8 mouse cellular contexts compared by ENCODE assay signal in the genomic region with DNA sequence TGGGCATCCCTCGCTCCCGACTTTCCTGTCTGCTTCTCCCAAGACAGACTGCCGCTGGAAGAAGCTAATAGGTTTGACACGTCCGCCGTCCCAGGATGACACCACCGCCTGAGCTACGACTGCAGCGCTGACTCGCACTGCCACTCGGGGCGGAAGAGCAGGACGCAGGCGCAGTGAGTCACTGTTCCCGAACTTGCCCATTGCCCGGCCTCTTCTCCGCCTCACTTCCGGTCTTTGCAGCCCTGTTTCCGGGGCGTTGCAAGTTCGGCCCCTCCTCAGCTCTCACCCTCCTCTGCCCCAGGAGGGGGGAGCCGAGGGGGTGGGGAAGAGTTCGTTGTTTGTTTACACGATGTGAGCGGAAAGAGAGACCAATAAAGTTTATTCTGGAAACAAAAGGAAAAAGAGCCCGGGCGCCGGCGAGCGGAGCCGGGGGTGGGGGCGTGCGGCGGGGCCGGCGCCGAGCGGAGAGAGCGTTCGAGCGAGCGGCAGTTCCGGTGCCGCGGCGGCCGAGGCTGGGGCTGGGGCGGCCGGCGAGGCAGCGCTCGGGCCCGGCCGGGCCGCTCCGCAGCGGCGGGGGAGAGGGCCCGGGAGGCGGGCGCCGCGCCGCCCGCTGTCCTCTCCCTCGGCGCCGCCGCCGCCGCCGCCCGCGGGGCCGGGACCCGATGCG. TPM values are rescaled to one million over a fixed set of nuclear protein-coding genes. Genes with fewer than 3 reads are reported as not detected.
A peak's percentile ranks its signal among the peaks of the same experiment; 100 is the strongest.
DNase-seq lines count a peak whose midpoint lies in the region; ATAC-seq and TF ChIP-seq lines count a peak whose summit lies in the region.

No protein-coding gene starts in this region.

- no peaks in the 10 kb centered on the region for H3K27me3 ChIP-seq in embryonic facial prominence, embryonic 14.5 days (replicated peaks; ENCODE audit: control insufficient read depth, insufficient read depth, low read length)
- no peaks in the 10 kb centered on the region for H3K27me3 ChIP-seq in heart, adult 2 months (ENCODE audit: control insufficient read depth, insufficient read depth, low read length)
- H3K27me3 ChIP-seq in limb, embryonic 13.5 days, result no peaks in the 10 kb centered on the region
- H3K27me3 ChIP-seq in midbrain, embryonic 16.5 days (ENCODE audit: control insufficient read depth, insufficient read depth, low read depth, low read length), result no peaks in the 10 kb centered on the region

- TF ChIP-seq POLR2A in heart, adult 2 months (IDR thresholded peaks at IDR 0.05; ENCODE audit: insufficient read depth, low read depth, low read length), result peak; percentile 99

- TF ChIP-seq EP300 in heart, adult 2 months (IDR thresholded peaks at IDR 0.05; ENCODE audit: insufficient read depth, low read depth, low read length), result peak; percentile 80

- H3K4me2 ChIP-seq in embryonic facial prominence, embryonic 14.5 days (ENCODE audit: low read depth, low read length), result peak overlapping the region; percentile 87
- peak overlapping the region; percentile 75 for H3K4me2 ChIP-seq in limb, embryonic 13.5 days (replicated peaks)
- H3K4me2 ChIP-seq in midbrain, embryonic 16.5 days (ENCODE audit: low read length), result peak overlapping the region; percentile 65

- peak overlapping the region; percentile 93 for H3K9ac ChIP-seq in embryonic facial prominence, embryonic 14.5 days (ENCODE audit: low read depth, low read length)
- peak overlapping the region; percentile 92 for H3K9ac ChIP-seq in heart, adult 2 months (ENCODE audit: low read depth, low read length)
- peak overlapping the region; percentile 93 for H3K9ac ChIP-seq in limb, embryonic 13.5 days
- H3K9ac ChIP-seq in midbrain, embryonic 16.5 days (ENCODE audit: low read depth, low read length), result peak overlapping the region; percentile 95

- TF ChIP-seq CTCF in heart, adult 2 months (IDR thresholded peaks at IDR 0.05), result peak; percentile 49

- peak; percentile 100 for DNase-seq in 3T3-L1 (ENCODE audit: low read depth, low spot score)
- DNase-seq in adrenal gland, postnatal 4 days (ENCODE audit: low spot score in 2 of 2), result peak; percentile 77 to 96
- DNase-seq in embryonic facial prominence, embryonic 14.5 days (ENCODE audit: low spot score), result peak; percentile 99
- peak; percentile 96 to 98 for DNase-seq in heart, adult 2 months
- peak; percentile 97 to 98 for DNase-seq in kidney, adult 8-10 months
- peak; percentile 91 to 96 for DNase-seq in spleen, postnatal 10 days (ENCODE audit: low spot score in 2 of 2)

- peaks cover 3% of the 10 kb centered on the region for H3K79me2 ChIP-seq in heart, adult 2 months (replicated peaks; ENCODE audit: control insufficient read depth, insufficient read depth, low read length)

- intact Hi-C loops in heart, adult 2 months (cut with DNase I), result loop anchor here (2.0 to 10.0 kb wide), 6 partner anchors 55 to 1792 kb away; a partner anchor contains a TSS

- peak overlapping the region; percentile 84 for H3K4me3 ChIP-seq in embryonic facial prominence, embryonic 14.5 days (ENCODE audit: low read depth, low read length)
- peak overlapping the region; percentile 97 for H3K4me3 ChIP-seq in heart, adult 2 months
- peak overlapping the region; percentile 94 for H3K4me3 ChIP-seq in limb, embryonic 13.5 days
- peak overlapping the region; percentile 80 for H3K4me3 ChIP-seq in midbrain, embryonic 16.5 days (ENCODE audit: low read depth, low read length)

- peak overlapping the region; percentile 99 for H3K27ac ChIP-seq in embryonic facial prominence, embryonic 14.5 days (replicated peaks; ENCODE audit: low read depth, low read length)
- H3K27ac ChIP-seq in heart, adult 2 months, result peak overlapping the region; percentile 88
- peak overlapping the region; percentile 97 for H3K27ac ChIP-seq in limb, embryonic 13.5 days
- H3K27ac ChIP-seq in midbrain, embryonic 16.5 days (ENCODE audit: low read length), result peak overlapping the region; percentile 92

- ATAC-seq in embryonic facial prominence, embryonic 14.5 days (ENCODE audit: low read depth), result peak; percentile 98
- peak; percentile 98 for ATAC-seq in limb, embryonic 13.5 days (ENCODE audit: low FRiP score, low read depth)
- peak; percentile 99 for ATAC-seq in midbrain, embryonic 16.5 days

- H3K4me1 ChIP-seq in embryonic facial prominence, embryonic 14.5 days (ENCODE audit: control insufficient read depth, insufficient read depth, low read length), result peaks cover 24% of the 10 kb centered on the region
- H3K4me1 ChIP-seq in heart, adult 2 months (ENCODE audit: control insufficient read depth, insufficient read depth, low read length), result peaks cover 14% of the 10 kb centered on the region
- H3K4me1 ChIP-seq in limb, embryonic 13.5 days, result peaks cover 35% of the 10 kb centered on the region
- peaks cover 27% of the 10 kb centered on the region for H3K4me1 ChIP-seq in midbrain, embryonic 16.5 days (ENCODE audit: control insufficient read depth, insufficient read depth, low read length)

- under 1% methylated on average over 26 of the region's 77 CpGs for WGBS in embryonic facial prominence, embryonic 14.5 days
- 2% methylated on average over 74 of the region's 77 CpGs for WGBS in heart, adult 2 months
- under 1% methylated on average over 47 of the region's 77 CpGs for WGBS in limb, embryonic 13.5 days
- WGBS in midbrain, embryonic 16.5 days, result 0% methylated on average over 40 of the region's 77 CpGs

- no peaks in the 10 kb centered on the region for H3K36me3 ChIP-seq in embryonic facial prominence, embryonic 14.5 days (ENCODE audit: control insufficient read depth, insufficient read depth, low read length)
- H3K36me3 ChIP-seq in heart, adult 2 months (ENCODE audit: control insufficient read depth, insufficient read depth, low read length), result peaks cover 10% of the 10 kb centered on the region
- no peaks in the 10 kb centered on the region for H3K36me3 ChIP-seq in limb, embryonic 13.5 days
- no peaks in the 10 kb centered on the region for H3K36me3 ChIP-seq in midbrain, embryonic 16.5 days (ENCODE audit: control insufficient read depth, insufficient read depth, low read length)

- no peaks in the 10 kb centered on the region for H3K9me3 ChIP-seq in embryonic facial prominence, embryonic 14.5 days (ENCODE audit: control insufficient read depth, low read length)
- H3K9me3 ChIP-seq in limb, embryonic 13.5 days, result no peaks in the 10 kb centered on the region
- H3K9me3 ChIP-seq in midbrain, embryonic 16.5 days (replicated peaks; ENCODE audit: control insufficient read depth, low read length, poor library complexity, severe bottlenecking), result no peaks in the 10 kb centered on the region

RNA-seq across cellular contexts. Expression of a gene that starts 0.5 kb away (rescaled TPM):
- 10 to 100 TPM; 49.5 to 54.0 TPM for total RNA-seq in adrenal gland, postnatal 4 days (2021)
- polyA plus RNA-seq in embryonic facial prominence, embryonic 14.5 days (2014; fragmentation: Nextera tagmentation; extraction: Ambion mirVana), result 13.8 and 15.5 TPM in 2 replicates
- total RNA-seq in heart, adult 2 months (2021), result 10 to 100 TPM; 43.5 to 48.5 TPM
- polyA plus RNA-seq in heart, adult 2 months (2012; rRNA removed), result 6.5 and 13.4 TPM in 2 replicates
- 8.5 and 10.6 TPM in 2 replicates for polyA plus RNA-seq in limb, embryonic 13.5 days (2015; fragmentation: Nextera tagmentation; extraction: Ambion mirVana)
- 12.8 and 16.5 TPM in 2 replicates for polyA plus RNA-seq in midbrain, embryonic 16.5 days (2015; fragmentation: Nextera tagmentation; extraction: Ambion mirVana)

RNA-seq across cellular contexts. Expression of a gene that starts 31.1 kb away (rescaled TPM):
- 10 to 100 TPM; 20.2 to 23.7 TPM for total RNA-seq in adrenal gland, postnatal 4 days (2021)
- polyA plus RNA-seq in embryonic facial prominence, embryonic 14.5 days (2014; fragmentation: Nextera tagmentation; extraction: Ambion mirVana), result 6.2 and 7.1 TPM in 2 replicates
- 1 to 10 TPM; 5.9 to 6.1 TPM for total RNA-seq in heart, adult 2 months (2021)
- 4.4 and 7.3 TPM in 2 replicates for polyA plus RNA-seq in heart, adult 2 months (2012; rRNA removed)
- 5.5 and 5.7 TPM in 2 replicates for polyA plus RNA-seq in limb, embryonic 13.5 days (2015; fragmentation: Nextera tagmentation; extraction: Ambion mirVana)
- polyA plus RNA-seq in midbrain, embryonic 16.5 days (2015; fragmentation: Nextera tagmentation; extraction: Ambion mirVana), result 6.3 and 6.5 TPM in 2 replicates

Comparison
In these comparisons a context has a peak if more than half of its experiments do, and no peak if none do; other contexts are left out.
1. Peak in every context shown above with its lines: DNase-seq, ATAC-seq, H3K4me3 ChIP-seq and H3K27ac ChIP-seq.